Mouse (Mus musculus): Measurements from ENCODE around the gene Slc35f6. TPM values are rescaled to one million over a fixed set of nuclear protein-coding genes. Genes with fewer than 3 reads are reported as not detected.

Gene Slc35f6
- 10 to 100 TPM; 29.0 TPM for total RNA-seq (2021)
- long read RNA-seq, transcript Slc35f6-201 (6 exons, 3,088 nt): major isoform, 28 of 32 reads
- long read RNA-seq, partial matches to known transcripts: 3 of 32 reads
- long read RNA-seq, other reads (novel, unspliced or antisense): 1 of 32 reads

GRCm38 (mm10) chr5:30647815-30648560 is at the start of gene Slc35f6:
TSS of gene Slc35f6 (plus strand) at chr5:30647933.
- DNase-seq (ENCODE audit: low spot score in 2 of 2): peak; percentile 90 to 95

GRCm38 (mm10) chr5:30601397-30601796 is 46.3 kb upstream of the Slc35f6 start:
- DNase-seq (ENCODE audit: low spot score in 2 of 2): no peak

- DNase-seq (ENCODE audit: low spot score in 2 of 2): no peak
These were observed 44.5 kb upstream of the Slc35f6 start for GRCm38 (mm10) chr5:30603255-30603654.

- DNase-seq (ENCODE audit: low spot score in 2 of 2): no peak
These were observed 43.8 kb upstream of the Slc35f6 start for GRCm38 (mm10) chr5:30603926-30604325.

GRCm38 (mm10) chr5:30604769-30605188 is 43.0 kb upstream of the Slc35f6 start:
- no peak for DNase-seq (ENCODE audit: low spot score in 2 of 2)

- no peak for DNase-seq (ENCODE audit: low spot score in 2 of 2)
These were observed 42.1 kb upstream of the Slc35f6 start for GRCm38 (mm10) chr5:30605649-30606048.

- peak; percentile 75 to 82 for DNase-seq (ENCODE audit: low spot score in 2 of 2)
These were observed 41.2 kb upstream of the Slc35f6 start for GRCm38 (mm10) chr5:30606424-30607073.

GRCm38 (mm10) chr5:30609094-30609493 is 38.6 kb upstream of the Slc35f6 start:
- DNase-seq (ENCODE audit: low spot score in 2 of 2): no peak

- no peak for DNase-seq (ENCODE audit: low spot score in 2 of 2)
These were observed 37.7 kb upstream of the Slc35f6 start for GRCm38 (mm10) chr5:30609918-30610645.

- DNase-seq (ENCODE audit: low spot score in 2 of 2): no peak
These were observed 36.6 kb upstream of the Slc35f6 start for GRCm38 (mm10) chr5:30611091-30611490.

- no peak for DNase-seq (ENCODE audit: low spot score in 2 of 2)
These were observed 36.0 kb upstream of the Slc35f6 start for GRCm38 (mm10) chr5:30611689-30612088.

- DNase-seq (ENCODE audit: low spot score in 2 of 2): no peak
These were observed 35.2 kb upstream of the Slc35f6 start for GRCm38 (mm10) chr5:30612575-30612974.

GRCm38 (mm10) chr5:30613242-30613641 is 34.5 kb upstream of the Slc35f6 start:
- no peak for DNase-seq (ENCODE audit: low spot score in 2 of 2)

- no peak for DNase-seq (ENCODE audit: low spot score in 2 of 2)
These were observed 33.5 kb upstream of the Slc35f6 start for GRCm38 (mm10) chr5:30614221-30614620.

GRCm38 (mm10) chr5:30615416-30615815 is 32.3 kb upstream of the Slc35f6 start:
- no peak for DNase-seq (ENCODE audit: low spot score in 2 of 2)

- no peak for DNase-seq (ENCODE audit: low spot score in 2 of 2)
These were observed 31.9 kb upstream of the Slc35f6 start for GRCm38 (mm10) chr5:30615819-30616218.

- DNase-seq (ENCODE audit: low spot score in 2 of 2): no peak
These were observed 31.1 kb upstream of the Slc35f6 start for GRCm38 (mm10) chr5:30616644-30617043.

GRCm38 (mm10) chr5:30617357-30617756 is 30.4 kb upstream of the Slc35f6 start:
- DNase-seq (ENCODE audit: low spot score in 2 of 2): no peak

- DNase-seq (ENCODE audit: low spot score in 2 of 2): no peak
These were observed 29.9 kb upstream of the Slc35f6 start for GRCm38 (mm10) chr5:30617851-30618250.

- DNase-seq (ENCODE audit: low spot score in 2 of 2): no peak
These were observed 29.2 kb upstream of the Slc35f6 start for GRCm38 (mm10) chr5:30618376-30619003.

- DNase-seq (ENCODE audit: low spot score in 2 of 2): no peak
These were observed 28.5 kb upstream of the Slc35f6 start for GRCm38 (mm10) chr5:30619211-30619610.
